Mouse (Mus musculus) liver, adult 2 months (tissue): ENCODE results near the gene Dnajc6.

Experiments
- CTCF ChIP-seq: fragments of 200-500 bp; IDR thresholded peaks from 2 replicates; pipeline ENCODE4 v1.5.1; 2011; ENCODE audit warnings: low read depth, low read length, control low read depth
- POLR2A ChIP-seq: fragments of 200-500 bp; IDR thresholded peaks from 2 replicates; pipeline ENCODE4 v1.6.1; 2011; ENCODE audit warnings: low read length, control low read depth; ENCODE audit not compliant: insufficient read depth; ENCODE audit errors: extremely low read depth

- TF ChIP-seq CTCF (no peak), POLR2A (no peak)
Observed at GRCm38 (mm10) chr4:101578720-101579119, 82.3 kb downstream of the Dnajc6 start.
